Mouse (Mus musculus): ENCODE results near the gene Sgo2a.

DNA sequence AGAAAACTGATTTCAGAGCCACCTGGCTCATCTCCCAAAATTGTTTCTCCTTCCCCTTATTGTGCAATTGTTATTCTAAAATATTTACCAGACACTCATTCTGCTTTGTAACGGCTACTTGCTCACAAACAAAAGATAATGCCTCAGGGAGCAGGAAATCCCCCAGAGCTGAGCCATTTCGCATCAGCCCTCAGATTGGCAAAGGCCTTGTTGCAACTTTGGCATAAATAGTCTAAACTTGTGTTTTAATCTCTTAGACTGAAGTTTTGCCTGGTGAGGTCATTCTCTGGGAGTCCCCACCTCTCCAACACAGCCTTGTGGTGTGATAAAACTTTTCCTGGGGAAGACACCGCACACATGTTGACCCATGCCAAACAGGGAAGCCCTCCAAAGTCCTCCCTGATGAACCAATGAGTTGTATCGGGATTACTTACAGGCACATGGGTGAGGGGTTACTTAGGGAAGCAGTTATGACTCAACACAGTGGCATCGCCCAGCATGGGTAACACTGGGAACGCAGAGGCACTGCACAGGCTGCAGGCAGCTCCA, 6.6 kb upstream of the Sgo2a start:
- TF ChIP-seq CTCF (IDR thresholded peaks at IDR 0.05) = no peak
- TF ChIP-seq EP300 (IDR thresholded peaks at IDR 0.05; ENCODE audit: insufficient read depth, low read depth, low read length) = no peak

Measured in heart, adult 2 months (tissue).